Mouse (Mus musculus): Measurements from ENCODE around the gene Slc16a1.
"Not testable (repeated sequence)": the region's sequence is repeated elsewhere in the genome, so short reads cannot be mapped to it uniquely, and the experiment has no call there.

Gene Slc16a1

GRCm38 (mm10) chr3:104675258-104675851 lies 36.9 kb downstream of the Slc16a1 start:
- DNase-seq: peak; percentile 81

DNA sequence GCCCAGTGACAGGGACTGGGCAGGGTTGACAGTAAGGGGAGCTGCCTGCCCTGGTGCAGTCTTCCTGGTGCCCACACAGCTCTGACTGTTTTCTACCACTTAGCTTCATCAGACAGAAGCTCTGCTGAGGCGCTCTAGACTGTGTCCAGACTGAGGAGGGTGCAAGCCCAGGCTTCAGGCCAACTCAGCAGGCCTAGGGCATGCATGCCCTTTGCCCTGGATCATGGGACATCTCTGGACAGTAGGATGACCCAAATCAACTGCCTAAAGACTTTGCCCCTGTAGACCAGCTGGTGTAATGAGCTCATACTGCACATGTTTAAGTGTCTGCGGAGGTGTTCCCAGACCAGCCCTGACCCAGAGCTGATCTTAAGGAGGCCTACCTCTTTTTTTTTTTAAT lies 39.3 kb downstream of the Slc16a1 start:
- DNase-seq: no peak

GRCm38 (mm10) chr3:104678826-104679225 lies 40.4 kb downstream of the Slc16a1 start:
- DNase-seq: no peak

DNA sequence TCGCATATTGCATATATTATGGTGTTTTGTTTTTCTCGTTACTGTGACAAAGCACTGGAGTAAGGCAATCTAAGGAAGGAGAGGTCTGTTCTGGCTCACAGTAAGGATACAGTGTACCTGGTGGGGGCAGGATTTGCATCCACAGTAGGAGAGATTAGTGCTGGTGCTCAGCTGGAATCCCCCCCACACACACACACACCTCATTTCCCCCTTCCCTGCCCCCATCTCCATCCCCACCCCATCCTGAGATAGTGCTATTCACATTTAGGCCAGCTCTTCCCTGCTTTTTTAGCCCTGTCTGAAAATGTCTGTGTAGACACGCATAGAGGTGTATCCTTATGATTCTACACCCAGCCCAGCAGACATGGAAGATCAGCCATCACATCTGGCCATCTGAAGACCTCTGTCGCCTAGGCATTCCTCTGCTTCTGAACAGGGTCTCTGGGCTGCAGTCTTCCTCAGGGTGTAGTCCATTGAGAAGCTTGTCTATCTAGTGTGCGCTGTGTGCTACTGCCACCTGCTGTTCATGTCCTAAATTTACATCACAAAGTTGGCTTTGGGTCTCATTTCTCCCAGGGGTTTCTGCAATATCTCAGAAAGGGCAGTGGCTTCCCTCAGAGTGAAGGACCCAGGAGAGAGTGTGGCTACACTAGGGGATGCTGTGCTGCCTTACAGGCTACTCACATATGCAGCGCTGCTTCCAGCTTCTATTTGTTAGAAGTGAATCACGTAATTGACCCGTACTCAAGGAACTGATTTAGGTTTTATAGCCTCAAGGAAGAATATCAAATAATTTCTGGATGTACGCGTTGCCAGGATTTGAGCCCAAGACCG lies 44.4 kb downstream of the Slc16a1 start:
- DNase-seq: peak; percentile 56

GRCm38 (mm10) chr3:104700751-104701335 lies 62.4 kb downstream of the Slc16a1 start:
- peak; percentile 44 for DNase-seq

DNA sequence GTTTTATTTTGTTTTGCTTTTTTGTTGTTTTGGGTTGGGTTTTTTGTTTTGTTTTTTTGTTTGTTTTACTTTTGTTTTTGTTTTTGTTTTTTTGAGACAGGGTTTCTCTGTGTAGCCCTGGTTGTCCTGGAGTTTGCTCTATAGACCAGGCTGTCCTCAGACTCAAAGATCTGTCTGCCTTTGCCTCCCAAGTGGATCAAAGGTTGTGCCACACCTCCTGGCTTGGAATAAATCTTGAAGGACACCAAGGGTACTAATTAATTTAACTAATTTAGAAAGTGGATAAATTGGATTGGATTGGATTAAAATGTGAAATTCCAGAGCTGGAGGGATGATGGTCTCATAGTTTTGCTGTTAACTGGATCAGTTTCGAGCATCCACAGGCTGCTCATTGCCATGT lies 63.3 kb downstream of the Slc16a1 start:
- DNase-seq: no peak

GRCm38 (mm10) chr3:104703941-104704340 lies 65.5 kb downstream of the Slc16a1 start:
- DNase-seq: no peak

DNA sequence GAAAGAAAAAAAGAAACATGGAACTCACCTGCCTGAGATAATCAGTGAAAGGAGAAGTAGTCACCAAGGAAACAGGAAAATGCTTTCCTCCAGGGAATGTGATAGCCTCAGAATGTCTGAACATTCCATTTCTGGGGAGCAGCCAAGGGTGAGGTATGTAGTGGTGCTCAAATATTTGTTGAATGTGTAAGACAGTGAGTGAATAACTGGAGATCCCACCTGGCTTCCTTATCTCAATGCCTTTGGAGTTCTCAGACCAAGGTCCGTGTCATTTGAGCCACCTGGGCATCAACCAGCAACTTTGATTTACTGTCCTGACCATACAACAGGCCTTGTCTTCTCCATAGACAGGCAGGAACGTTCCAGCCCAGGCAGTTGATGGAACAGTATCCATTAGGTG lies 68.0 kb downstream of the Slc16a1 start:
- DNase-seq: no peak

- DNase-seq: not testable (repeated sequence)
Observed at GRCm38 (mm10) chr3:104706951-104707771, 68.7 kb downstream of the Slc16a1 start.

- DNase-seq: not testable (repeated sequence)
Observed at GRCm38 (mm10) chr3:104707772-104708144, 69.3 kb downstream of the Slc16a1 start.
